Mouse (Mus musculus) CH12.LX (cell line): ENCODE data around the gene Tmem222. TPM values are rescaled to one million over a fixed set of nuclear protein-coding genes. Genes with fewer than 3 reads are reported as not detected.

Experiments
- DNase-seq: peaks from one replicate; pipeline ENCODE4 v3.0.0-alpha.2; 2013; ENCODE audit errors: extremely low read depth
- H3K27ac ChIP-seq: 2 replicates; pipeline ENCODE4 v1.5.1; 2012; ENCODE audit warnings: low read depth, mild to moderate bottlenecking, control low read depth, moderate library complexity; ENCODE audit not compliant: insufficient read depth
- H3K27me3 ChIP-seq: replicated peaks from 2 replicates; pipeline ENCODE3; 2012; ENCODE audit warnings: inconsistent platforms
- H3K36me3 ChIP-seq, 2 experiments: replicated peaks in 1 of 2; 2 replicates each; pipeline versions ENCODE3 to v1.6.1; 2012; ENCODE audit warnings: inconsistent platforms in 1 of 2, low read length in 1 of 2, mild to moderate bottlenecking in 1 of 2, mixed read lengths in 1 of 2, moderate library complexity in 1 of 2; ENCODE audit not compliant: control insufficient read depth in 1 of 2, insufficient read depth in 1 of 2
- H3K4me1 ChIP-seq, 2 experiments: 2 replicates each; pipeline ENCODE4 v1.6.1; 2012; ENCODE audit warnings: inconsistent platforms in 1 of 2, moderate library complexity in 1 of 2; ENCODE audit not compliant: insufficient read depth in 2 of 2, control insufficient read depth in 1 of 2
- H3K4me2 ChIP-seq: 2 replicates; pipeline ENCODE4 v1.6.1; 2012; ENCODE audit warnings: low read depth, mild to moderate bottlenecking, control low read depth; ENCODE audit not compliant: poor library complexity, insufficient read depth, severe bottlenecking
- H3K4me3 ChIP-seq, 3 experiments: fragments of 150-350 bp in 1 of 3; sonication (generic) in 1 of 3; replicated peaks in 1 of 3; 2 replicates each; pipeline versions ENCODE3 to v1.5.1; 2011 to 2012; ENCODE audit warnings: low read depth in 2 of 3, low read length in 2 of 3, mild to moderate bottlenecking in 2 of 3, moderate library complexity in 2 of 3, control low read depth in 1 of 3, improper control_type of control experiment in 1 of 3, inconsistent platforms in 1 of 3, mixed read lengths in 1 of 3; ENCODE audit not compliant: poor library complexity in 1 of 3
- H3K79me2 ChIP-seq: replicated peaks from 2 replicates; pipeline ENCODE4 v1.6.1; 2012; ENCODE audit warnings: mild to moderate bottlenecking, moderate library complexity; ENCODE audit not compliant: control insufficient read depth, poor library complexity, insufficient read depth, severe bottlenecking; ENCODE audit errors: extremely low read depth
- H3K9ac ChIP-seq: 2 replicates; pipeline ENCODE4 v1.6.1; 2012; ENCODE audit warnings: low read depth, mild to moderate bottlenecking, control low read depth, moderate library complexity; ENCODE audit not compliant: insufficient read depth
- H3K9me3 ChIP-seq: replicated peaks from 2 replicates; pipeline ENCODE3; 2012; ENCODE audit warnings: low read length, inconsistent platforms, mixed read lengths
- BHLHE40 ChIP-seq: IDR thresholded peaks from 2 replicates; pipeline ENCODE4 v1.6.1; 2011; ENCODE audit warnings: mild to moderate bottlenecking, low read depth, low read length, improper control_type of control experiment
- CHD1 ChIP-seq: IDR thresholded peaks from 2 replicates; pipeline ENCODE4 v1.6.1; 2012; ENCODE audit warnings: low read depth, low read length, improper control_type of control experiment, inconsistent platforms
- CHD2 ChIP-seq: IDR thresholded peaks from 2 replicates; pipeline ENCODE4 v1.6.1; 2011; ENCODE audit warnings: low read length, improper control_type of control experiment
- HCFC1 ChIP-seq: IDR thresholded peaks from 2 replicates; pipeline ENCODE4 v1.6.1; 2012; ENCODE audit warnings: low read depth, mild to moderate bottlenecking, inconsistent platforms, low read length, improper control_type of control experiment
- KAT2A ChIP-seq: IDR thresholded peaks from 2 replicates; pipeline ENCODE4 v1.6.1; 2012; ENCODE audit warnings: low read length, improper control_type of control experiment, inconsistent platforms; ENCODE audit not compliant: insufficient replicate concordance
- NRF1 ChIP-seq: IDR thresholded peaks from 2 replicates; pipeline ENCODE4 v1.6.1; 2014; ENCODE audit warnings: low read depth, mild to moderate bottlenecking, inconsistent platforms, low read length, improper control_type of control experiment, moderate library complexity
- POLR2AphosphoS2 ChIP-seq: IDR thresholded peaks from 2 replicates; pipeline ENCODE4 v1.6.1; 2011; ENCODE audit warnings: low read depth, low read length, improper control_type of control experiment
- RAD21 ChIP-seq: IDR thresholded peaks from 2 replicates; pipeline ENCODE4 v1.6.1; 2011; ENCODE audit warnings: low read depth, mild to moderate bottlenecking, low read length, improper control_type of control experiment, moderate library complexity
- RCOR1 ChIP-seq: conservative IDR thresholded peaks from 2 replicates; pipeline ENCODE4 v1.6.1; 2012; ENCODE audit warnings: low read depth, mild to moderate bottlenecking, inconsistent platforms, low read length, improper control_type of control experiment
- SIN3A ChIP-seq: IDR thresholded peaks from 2 replicates; pipeline ENCODE4 v1.6.1; 2012; ENCODE audit warnings: low read length, improper control_type of control experiment, inconsistent platforms
- SMC3 ChIP-seq: IDR thresholded peaks from 2 replicates; pipeline ENCODE4 v1.6.1; 2011; ENCODE audit warnings: low read depth, low read length, improper control_type of control experiment
- TBP ChIP-seq: conservative IDR thresholded peaks from 2 replicates; pipeline ENCODE4 v1.6.1; 2011; ENCODE audit warnings: low read depth, low read length, improper control_type of control experiment
- TCF12 ChIP-seq: IDR thresholded peaks from 2 replicates; pipeline ENCODE4 v1.6.1; 2014; ENCODE audit warnings: low read depth, mild to moderate bottlenecking, inconsistent platforms, low read length, improper control_type of control experiment
- ZMIZ1 ChIP-seq: IDR thresholded peaks from 2 replicates; pipeline ENCODE4 v1.6.1; 2012; ENCODE audit warnings: low read depth, mild to moderate bottlenecking, inconsistent platforms, low read length, improper control_type of control experiment
- ZNF384 ChIP-seq: IDR thresholded peaks from 2 replicates; pipeline ENCODE4 v1.6.1; 2012; ENCODE audit warnings: low read depth, low read length, improper control_type of control experiment, inconsistent platforms
- dilution Hi-C: fragments of 300-500 bp; cut with MboI; formaldehyde crosslinking; loops from 2 replicates; pipeline ENCODE4 v1.14.3; 2020; ENCODE audit warnings: low sequenced_read_pairs; ENCODE audit not compliant: extremely low pct_unique_long_range_greater_than_20kb, extremely low pct_ligation_motif_present
- in situ Hi-C: fragments of 300-500 bp; cut with MboI; formaldehyde crosslinking; loops from 3 replicates; pipeline ENCODE4 v1.14.3; 2019; ENCODE audit warnings: low sequenced_read_pairs, low pct_ligation_motif_present, low pct_unique_long_range_greater_than_20kb, mixed read lengths
- polyA plus RNA-seq: library from polyadenylated mRNA; unstranded; fragments of >175 nt; gene quantifications from 2 replicates; pipeline ENCODE4 v1.2.1, GENCODE M21; 2012; ENCODE audit warnings: low read depth; ENCODE audit not compliant: insufficient read length
- total RNA-seq, 2 experiments: library from RNA; depleted of rRNA; stranded (reverse); fragments of 300-350 nt in 1 of 2; fragments of >200 nt in 1 of 2; gene quantifications; 2 replicates each; pipeline ENCODE4 v1.2.3; 2012 to 2014

Tmem222 gene
- total and polyA plus RNA-seq, 3 experiments, result 64.8 to 95.7 (median 73.2) TPM

- Histone ChIP-seq H3K4me1 (peaks cover 11 to 22% of the 10 kb centered on the region in 2 experiments), H3K9ac (no peak overlapping the region), H3K27me3 (no peaks in the 10 kb centered on the region), H3K4me2 (no peak overlapping the region), H3K79me2 (no peaks in the 10 kb centered on the region), H3K36me3 (peaks cover 0 to 67% of the 10 kb centered on the region in 2 experiments), H3K9me3 (no peaks in the 10 kb centered on the region), H3K4me3 (no peak overlapping the region), H3K27ac (no peak overlapping the region)
- in situ Hi-C loops (no loop called here), dilution Hi-C loops (no loop called here)
- DNase-seq, result no peak
- TF ChIP-seq KAT2A, result no peak
- TF ChIP-seq BHLHE40, result no peak
- no peak for TF ChIP-seq POLR2AphosphoS2
- TF ChIP-seq ZNF384, result no peak
- no peak for TF ChIP-seq SIN3A
- TF ChIP-seq TBP, result no peak
- no peak for TF ChIP-seq ZMIZ1
- no peak for TF ChIP-seq CHD1
- no peak for TF ChIP-seq HCFC1
- TF ChIP-seq RAD21, result no peak
- no peak for TF ChIP-seq TCF12
Measured at GRCm38 (mm10) chr4:133257798-133258408, 19.7 kb downstream of the Tmem222 start.

- Histone ChIP-seq H3K9me3 (no peaks in the 10 kb centered on the region), H3K27me3 (no peaks in the 10 kb centered on the region), H3K27ac (no peak overlapping the region), H3K79me2 (no peaks in the 10 kb centered on the region), H3K4me3 (no peak overlapping the region), H3K4me1 (peaks cover 10 to 21% of the 10 kb centered on the region in 2 experiments), H3K9ac (no peak overlapping the region), H3K36me3 (peaks cover 0 to 70% of the 10 kb centered on the region in 2 experiments)
- in situ Hi-C loops, result no loop called here
- TF ChIP-seq ZNF384 (no peak), NRF1 (no peak), ZMIZ1 (no peak), RCOR1 (no peak), CHD2 (no peak), SMC3 (no peak)
- TF ChIP-seq, all 38 proteins: peak for 0
- no peak for DNase-seq
- H3K4me2 ChIP-seq, result no peak overlapping the region
- dilution Hi-C loops, result no loop called here
Measured at GRCm38 (mm10) chr4:133257230-133257629, 20.4 kb downstream of the Tmem222 start.
